In the genomic region with DNA sequence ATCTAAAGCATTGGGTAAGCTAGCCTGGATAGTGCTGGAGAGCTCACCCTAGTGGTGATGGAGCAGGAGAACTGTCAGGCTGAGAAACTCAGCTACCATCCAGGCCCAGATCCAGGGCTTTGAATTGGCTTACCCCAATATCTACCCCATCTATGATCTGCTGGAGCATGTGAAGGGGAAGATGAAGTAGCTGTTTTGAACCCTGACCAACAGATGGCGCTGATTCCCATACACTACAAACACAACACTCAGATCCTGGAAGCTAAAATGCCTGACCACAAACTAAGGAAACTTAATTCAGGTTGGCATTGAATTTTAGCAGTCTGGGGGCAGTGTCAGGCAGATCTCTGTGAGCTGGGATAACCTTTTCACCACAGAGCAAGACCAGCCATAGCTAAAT, we compare ENCODE assay signal across 8 mouse cellular contexts. TPM values are rescaled to one million over a fixed set of nuclear protein-coding genes. Genes with fewer than 3 reads are reported as not detected.
A peak's percentile ranks its signal among the peaks of the same experiment; 100 is the strongest.
DNase-seq lines count a peak whose midpoint lies in the region; ATAC-seq and TF ChIP-seq lines count a peak whose summit lies in the region.
"Had no signal": no experiment of that assay in that cellular context is flagged by ENCODE, and none has a peak within 500 bp of the region (broad histone marks: within the 10 kb centered on the region; RNA-seq: fewer than 3 reads in every experiment).

No protein-coding gene starts in this region.

- H3K36me3 ChIP-seq in heart, embryonic 11.5 days (ENCODE audit: control insufficient read depth, insufficient read depth, low read length): no peaks in the 10 kb centered on the region
- no peaks in the 10 kb centered on the region for H3K36me3 ChIP-seq in liver, embryonic 13.5 days
- H3K36me3 ChIP-seq: liver, embryonic 15.5 days had no signal

- no peak overlapping the region for H3K4me3 ChIP-seq in heart, embryonic 11.5 days (ENCODE audit: low read depth, low read length)
- H3K4me3 ChIP-seq in cortical plate, adult 2 months (ENCODE audit: insufficient read depth, low read length): no peak overlapping the region
- no peak overlapping the region for H3K4me3 ChIP-seq in liver, embryonic 13.5 days (replicated peaks)
- H3K4me3 ChIP-seq: liver, embryonic 15.5 days had no signal

- no peak overlapping the region for H3K27ac ChIP-seq in heart, embryonic 11.5 days (ENCODE audit: low read depth, low read length)
- no peak overlapping the region for H3K27ac ChIP-seq in cortical plate, adult 2 months (ENCODE audit: insufficient read depth, low read length)
- no peak overlapping the region for H3K27ac ChIP-seq in liver, embryonic 13.5 days
- H3K27ac ChIP-seq: liver, embryonic 15.5 days had no signal

- TF ChIP-seq CTCF in cortical plate, adult 2 months (IDR thresholded peaks at IDR 0.05; ENCODE audit: extremely low read depth, insufficient read depth, low read length): peak; percentile 35; the same call in 1 of the 2 replicates

- intact Hi-C loops in heart, postnatal 10 days (cut with DNase I): no loop called here

- no peaks in the 10 kb centered on the region for H3K27me3 ChIP-seq in heart, embryonic 11.5 days (ENCODE audit: control insufficient read depth, insufficient read depth, low read length)
- H3K27me3 ChIP-seq in liver, embryonic 13.5 days: no peaks in the 10 kb centered on the region
- H3K27me3 ChIP-seq: liver, embryonic 15.5 days had no signal

- DNase-seq in heart, postnatal 10 days: peak; percentile 26 to 58
- DNase-seq in A20 (ENCODE audit: low read depth, low spot score): peak; percentile 59
- DNase-seq in ES-CJ7 (ENCODE audit: low read depth, low spot score): peak; percentile 88
- peak; percentile 20 for DNase-seq in liver, embryonic 13.5 days
- DNase-seq in thymus, postnatal 0 days (ENCODE audit: low spot score): peak; percentile 61

- no peak overlapping the region for H3K4me2 ChIP-seq in heart, embryonic 11.5 days
- no peak overlapping the region for H3K4me2 ChIP-seq in liver, embryonic 13.5 days
- H3K4me2 ChIP-seq: liver, embryonic 15.5 days had no signal

- TF ChIP-seq POLR2A in cortical plate, adult 2 months (IDR thresholded peaks at IDR 0.05; ENCODE audit: extremely low read depth, insufficient read depth, low read length): no peak

- H3K4me1 ChIP-seq in heart, embryonic 11.5 days (ENCODE audit: control insufficient read depth, insufficient read depth, low read length): no peaks in the 10 kb centered on the region
- H3K4me1 ChIP-seq in cortical plate, adult 2 months (ENCODE audit: control insufficient read depth, insufficient read depth, low read length): no peaks in the 10 kb centered on the region
- no peaks in the 10 kb centered on the region for H3K4me1 ChIP-seq in liver, embryonic 13.5 days (replicated peaks)
- H3K4me1 ChIP-seq: liver, embryonic 15.5 days had no signal

- H3K9me3 ChIP-seq in heart, embryonic 11.5 days (replicated peaks; ENCODE audit: control insufficient read depth, low read length): no peaks in the 10 kb centered on the region
- H3K9me3 ChIP-seq in liver, embryonic 13.5 days (replicated peaks): no peaks in the 10 kb centered on the region
- H3K9me3 ChIP-seq: liver, embryonic 15.5 days had no signal

- ATAC-seq in heart, embryonic 11.5 days (replicated peaks; ENCODE audit: insufficient number of reproducible peaks, low FRiP score, low TSS enrichment): no peak
- 0 out of 2 replicates have a peak, but pooled peaks have one; percentile 23 for ATAC-seq in liver, embryonic 13.5 days (ENCODE audit: low read depth)

- 25% methylated on average over 1 of the region's 1 CpGs for WGBS in heart, embryonic 11.5 days (ENCODE audit: insufficient replicate concordance)
- 5% methylated on average over 1 of the region's 1 CpGs for WGBS in liver, embryonic 13.5 days (ENCODE audit: insufficient replicate concordance)

- H3K9ac ChIP-seq in heart, embryonic 11.5 days (ENCODE audit: low read depth, low read length): no peak overlapping the region
- no peak overlapping the region for H3K9ac ChIP-seq in liver, embryonic 13.5 days
- H3K9ac ChIP-seq: liver, embryonic 15.5 days had no signal

RNA-seq across cellular contexts. Expression of a gene that starts 8.9 kb away (rescaled TPM):
- 10 to 100 TPM; 16.3 to 17.5 TPM for total RNA-seq in heart, postnatal 10 days (2021)
- polyA plus RNA-seq in heart, embryonic 11.5 days (2014; fragmentation: Nextera tagmentation; extraction: Ambion mirVana): 7.2 and 8.2 TPM in 2 replicates
- 10.1 and 10.8 TPM in 2 replicates for polyA plus RNA-seq in cortical plate, adult 2 months (2012; rRNA removed)
- polyA plus RNA-seq in liver, embryonic 13.5 days (2015; fragmentation: Nextera tagmentation; extraction: Ambion mirVana): 1.9 TPM in 2 replicates
- 7.6 and 9.2 TPM in 2 replicates for polyA plus RNA-seq in thymus, postnatal 0 days (2015; fragmentation: Nextera tagmentation; extraction: Ambion mirVana)

Comparison
In these comparisons a context has a peak if more than half of its experiments do, and no peak if none do; other contexts are left out.
1. DNase-seq: peak in every context shown above with its lines; median percentile 88 in ES-CJ7; 61 in thymus, postnatal 0 days; 59 in A20; 42 in heart, postnatal 10 days; 20 in liver, embryonic 13.5 days.